Mouse (Mus musculus): Measurements from ENCODE around the gene Tekt3. TPM values are rescaled to one million over a fixed set of nuclear protein-coding genes. Genes with fewer than 3 reads are reported as not detected.

Gene Tekt3
- polyA plus RNA-seq, 1 experiment from 2014 or later = not detected

GRCm38 (mm10) chr11:63066526-63066925, 5.1 kb downstream of the Tekt3 start:
- Histone ChIP-seq H3K9me3 (replicated peaks) (no peaks in the 10 kb centered on the region), H3K27ac (no peak overlapping the region), H3K27me3 (peaks cover 3% of the 10 kb centered on the region), H3K9ac (no peak overlapping the region), H3K36me3 (no peaks in the 10 kb centered on the region), H3K4me3 (replicated peaks) (no peak overlapping the region), H3K4me2 (no peak overlapping the region), H3K4me1 (replicated peaks) (no peaks in the 10 kb centered on the region)
- ATAC-seq (ENCODE audit: low read depth) (no peak), DNase-seq (no peak)
- 25% methylated on average over 1 of the region's 1 CpGs for WGBS (ENCODE audit: insufficient replicate concordance)

- Histone ChIP-seq H3K4me3 (replicated peaks) (no peak overlapping the region), H3K36me3 (no peaks in the 10 kb centered on the region), H3K9me3 (replicated peaks) (no peaks in the 10 kb centered on the region), H3K4me1 (replicated peaks) (no peaks in the 10 kb centered on the region), H3K27me3 (no peaks in the 10 kb centered on the region), H3K9ac (no peak overlapping the region), H3K4me2 (no peak overlapping the region), H3K27ac (no peak overlapping the region)
- ATAC-seq (ENCODE audit: low read depth) (no peak), DNase-seq (no peak)
- WGBS (ENCODE audit: insufficient replicate concordance) = 78% methylated on average over 17 of the region's 17 CpGs
Observed at GRCm38 (mm10) chr11:63070081-63070480, 8.6 kb downstream of the Tekt3 start.

GRCm38 (mm10) chr11:63084536-63084935, 23.1 kb downstream of the Tekt3 start:
- ATAC-seq (ENCODE audit: low read depth) (no peak), DNase-seq (no peak)
- Histone ChIP-seq H3K27ac (no peak overlapping the region), H3K9me3 (replicated peaks) (peaks cover 4% of the 10 kb centered on the region; the same call in 1 of the 2 replicates), H3K36me3 (no peaks in the 10 kb centered on the region), H3K27me3 (0 out of 2 replicates have a peak, but pooled peaks cover 3% of the 10 kb centered on the region), H3K4me2 (no peak overlapping the region), H3K4me1 (replicated peaks) (no peaks in the 10 kb centered on the region), H3K4me3 (replicated peaks) (no peak overlapping the region), H3K9ac (no peak overlapping the region)
- 48% methylated on average over 3 of the region's 3 CpGs for WGBS (ENCODE audit: insufficient replicate concordance)

- Histone ChIP-seq H3K27ac (no peak overlapping the region), H3K9ac (no peak overlapping the region), H3K36me3 (no peaks in the 10 kb centered on the region), H3K4me1 (replicated peaks) (no peaks in the 10 kb centered on the region), H3K4me2 (no peak overlapping the region), H3K4me3 (replicated peaks) (no peak overlapping the region), H3K27me3 (0 out of 2 replicates have a peak, but pooled peaks cover 3% of the 10 kb centered on the region), H3K9me3 (replicated peaks) (peaks cover 4% of the 10 kb centered on the region; the same call in 1 of the 2 replicates)
- DNase-seq (no peak), ATAC-seq (ENCODE audit: low read depth) (no peak)
- WGBS (ENCODE audit: insufficient replicate concordance) = 71% methylated on average over 6 of the region's 6 CpGs
Observed at GRCm38 (mm10) chr11:63088672-63089071, 27.2 kb downstream of the Tekt3 start.

- Histone ChIP-seq H3K27me3 (0 out of 2 replicates have a peak, but pooled peaks cover 3% of the 10 kb centered on the region), H3K4me3 (replicated peaks) (no peak overlapping the region), H3K27ac (no peak overlapping the region), H3K4me1 (replicated peaks) (no peaks in the 10 kb centered on the region), H3K36me3 (no peaks in the 10 kb centered on the region), H3K4me2 (no peak overlapping the region), H3K9me3 (replicated peaks) (no peaks in the 10 kb centered on the region), H3K9ac (no peak overlapping the region)
- DNase-seq (no peak), ATAC-seq (ENCODE audit: low read depth) (no peak)
- WGBS (ENCODE audit: insufficient replicate concordance) = 36% methylated on average over 4 of the region's 4 CpGs
Observed at GRCm38 (mm10) chr11:63090210-63090609, 28.8 kb downstream of the Tekt3 start.

GRCm38 (mm10) chr11:63090986-63091385, 29.5 kb downstream of the Tekt3 start:
- DNase-seq (no peak), ATAC-seq (ENCODE audit: low read depth) (no peak)
- 65% methylated on average over 6 of the region's 6 CpGs for WGBS (ENCODE audit: insufficient replicate concordance)
- Histone ChIP-seq H3K27ac (no peak overlapping the region), H3K9me3 (replicated peaks) (no peaks in the 10 kb centered on the region), H3K36me3 (no peaks in the 10 kb centered on the region), H3K4me2 (no peak overlapping the region), H3K27me3 (0 out of 2 replicates have a peak, but pooled peaks cover 3% of the 10 kb centered on the region), H3K4me3 (replicated peaks) (no peak overlapping the region), H3K4me1 (replicated peaks) (no peaks in the 10 kb centered on the region), H3K9ac (no peak overlapping the region)

GRCm38 (mm10) chr11:63092271-63092670, 30.8 kb downstream of the Tekt3 start:
- Histone ChIP-seq H3K36me3 (no peaks in the 10 kb centered on the region), H3K9me3 (replicated peaks) (no peaks in the 10 kb centered on the region), H3K4me1 (replicated peaks) (no peaks in the 10 kb centered on the region), H3K27me3 (0 out of 2 replicates have a peak, but pooled peaks cover 3% of the 10 kb centered on the region), H3K4me2 (no peak overlapping the region), H3K27ac (no peak overlapping the region), H3K4me3 (replicated peaks) (no peak overlapping the region), H3K9ac (no peak overlapping the region)
- 38% methylated on average over 5 of the region's 5 CpGs for WGBS (ENCODE audit: insufficient replicate concordance)
- no peak for ATAC-seq (ENCODE audit: low read depth)
- DNase-seq = no peak

GRCm38 (mm10) chr11:63093601-63094000, 32.1 kb downstream of the Tekt3 start:
- 48% methylated on average over 5 of the region's 5 CpGs for WGBS (ENCODE audit: insufficient replicate concordance)
- DNase-seq = no peak

GRCm38 (mm10) chr11:63094496-63094895, 33.0 kb downstream of the Tekt3 start:
- H3K4me2 ChIP-seq = no peak overlapping the region
- no peaks in the 10 kb centered on the region for H3K9me3 ChIP-seq (replicated peaks)
- no peaks in the 10 kb centered on the region for H3K4me1 ChIP-seq (replicated peaks)
- H3K36me3 ChIP-seq = no peaks in the 10 kb centered on the region
- H3K27ac ChIP-seq = no peak overlapping the region
- no peak overlapping the region for H3K9ac ChIP-seq
- H3K27me3 ChIP-seq = no peaks in the 10 kb centered on the region
- DNase-seq (no peak), ATAC-seq (ENCODE audit: low read depth) (no peak)
- WGBS (ENCODE audit: insufficient replicate concordance) = 72% methylated on average over 8 of the region's 8 CpGs
- H3K4me3 ChIP-seq (replicated peaks) = no peak overlapping the region

More at GRCm38 (mm10) chr11:63093601-63094000, 32.1 kb downstream of the Tekt3 start:
- H3K4me1 ChIP-seq (replicated peaks) = no peaks in the 10 kb centered on the region
- H3K9ac ChIP-seq = no peak overlapping the region
- H3K4me2 ChIP-seq = no peak overlapping the region
- H3K4me3 ChIP-seq (replicated peaks) = no peak overlapping the region
- no peaks in the 10 kb centered on the region for H3K9me3 ChIP-seq (replicated peaks)
- no peak overlapping the region for H3K27ac ChIP-seq
- no peaks in the 10 kb centered on the region for H3K27me3 ChIP-seq
- no peaks in the 10 kb centered on the region for H3K36me3 ChIP-seq
- ATAC-seq (ENCODE audit: low read depth) = no peak

- no peak overlapping the region for H3K9ac ChIP-seq
- ATAC-seq (ENCODE audit: low read depth) (no peak), DNase-seq (no peak)
- H3K4me3 ChIP-seq (replicated peaks) = no peak overlapping the region
- no peaks in the 10 kb centered on the region for H3K27me3 ChIP-seq
- no peaks in the 10 kb centered on the region for H3K9me3 ChIP-seq (replicated peaks)
- WGBS (ENCODE audit: insufficient replicate concordance) = 52% methylated on average over 3 of the region's 3 CpGs
- no peaks in the 10 kb centered on the region for H3K4me1 ChIP-seq (replicated peaks)
- no peaks in the 10 kb centered on the region for H3K36me3 ChIP-seq
- H3K27ac ChIP-seq = no peak overlapping the region
- no peak overlapping the region for H3K4me2 ChIP-seq
Observed at GRCm38 (mm10) chr11:63098016-63098415, 36.6 kb downstream of the Tekt3 start.

- no peaks in the 10 kb centered on the region for H3K27me3 ChIP-seq
- no peak overlapping the region for H3K4me2 ChIP-seq
- H3K9me3 ChIP-seq (replicated peaks) = no peaks in the 10 kb centered on the region
- no peaks in the 10 kb centered on the region for H3K4me1 ChIP-seq (replicated peaks)
- WGBS (ENCODE audit: insufficient replicate concordance) = 58% methylated on average over 3 of the region's 3 CpGs
- no peak for DNase-seq
- H3K36me3 ChIP-seq = no peaks in the 10 kb centered on the region
- no peak for ATAC-seq (ENCODE audit: low read depth)
- no peak overlapping the region for H3K27ac ChIP-seq
- no peak overlapping the region for H3K9ac ChIP-seq
- H3K4me3 ChIP-seq (replicated peaks) = no peak overlapping the region
Observed at GRCm38 (mm10) chr11:63099390-63099789, 37.9 kb downstream of the Tekt3 start.

- no peak overlapping the region for H3K9ac ChIP-seq
- H3K4me2 ChIP-seq = no peak overlapping the region
- no peaks in the 10 kb centered on the region for H3K9me3 ChIP-seq (replicated peaks)
- H3K4me3 ChIP-seq (replicated peaks) = no peak overlapping the region
- no peaks in the 10 kb centered on the region for H3K4me1 ChIP-seq (replicated peaks)
- WGBS (ENCODE audit: insufficient replicate concordance) = 65% methylated on average over 7 of the region's 7 CpGs
- H3K36me3 ChIP-seq = no peaks in the 10 kb centered on the region
- no peak overlapping the region for H3K27ac ChIP-seq
- H3K27me3 ChIP-seq = no peaks in the 10 kb centered on the region
- DNase-seq (no peak), ATAC-seq (ENCODE audit: low read depth) (no peak)
Observed at GRCm38 (mm10) chr11:63103256-63103655, 41.8 kb downstream of the Tekt3 start.

All from liver, embryonic 13.5 days (tissue).